Mouse (Mus musculus) forebrain, embryonic 13.5 days (tissue): Measurements from ENCODE around the gene Mrps33. TPM values are rescaled to one million over a fixed set of nuclear protein-coding genes. Genes with fewer than 3 reads are reported as not detected.

Source experiments
- ATAC-seq: fragments of 200-750 bp; cut with Nextera tagmentation; 2 replicates; pipeline ENCODE4 v1.8.0; 2017
- H3K27ac ChIP-seq: fragments of 300-500 bp; sonication (generic); 2 replicates; pipeline ENCODE4 v1.5.1; 2015; ENCODE audit warnings: inconsistent platforms, mild to moderate bottlenecking, moderate library complexity
- H3K27me3 ChIP-seq: fragments of 300-500 bp; sonication (generic); 2 replicates; pipeline ENCODE4 v1.6.1; 2015; ENCODE audit warnings: mild to moderate bottlenecking, inconsistent platforms
- H3K36me3 ChIP-seq: fragments of 300-500 bp; sonication (generic); 2 replicates; pipeline ENCODE4 v1.6.1; 2015; ENCODE audit warnings: mild to moderate bottlenecking, inconsistent platforms; ENCODE audit not compliant: poor library complexity, severe bottlenecking
- H3K4me1 ChIP-seq: fragments of 300-500 bp; sonication (generic); 2 replicates; pipeline ENCODE4 v1.6.1; 2015; ENCODE audit warnings: inconsistent platforms
- H3K4me2 ChIP-seq: fragments of 300-500 bp; sonication (generic); 2 replicates; pipeline ENCODE4 v1.6.1; 2015; ENCODE audit warnings: inconsistent platforms, mild to moderate bottlenecking, moderate library complexity
- H3K4me3 ChIP-seq: fragments of 300-500 bp; sonication (generic); 2 replicates; pipeline ENCODE4 v1.5.1; 2015; ENCODE audit warnings: mild to moderate bottlenecking, inconsistent platforms
- H3K9ac ChIP-seq: fragments of 300-500 bp; sonication (generic); 2 replicates; pipeline ENCODE4 v1.6.1; 2015; ENCODE audit warnings: mild to moderate bottlenecking, inconsistent platforms
- H3K9me3 ChIP-seq: fragments of 300-500 bp; sonication (generic); replicated peaks from 2 replicates; pipeline ENCODE4 v1.6.1; 2016; ENCODE audit warnings: inconsistent platforms
- WGBS: fragments of 180-500 bp; shearing (Covaris S2); methylation state at CpG from one replicate; pipeline ENCODE4 v1.1.7; 2015; 5-methylcytosine and 5-hydroxymethylcytosine counted together
- polyA plus RNA-seq: library from polyadenylated mRNA; unstranded; fragments of >200 nt; fragmentation: Nextera tagmentation; extraction: Ambion mirVana; gene quantifications from 2 replicates; pipeline ENCODE4 v1.2.1, GENCODE M21; 2015

Mrps33 gene
- polyA plus RNA-seq, 1 experiment from 2014 or later, result 293 TPM

DNA sequence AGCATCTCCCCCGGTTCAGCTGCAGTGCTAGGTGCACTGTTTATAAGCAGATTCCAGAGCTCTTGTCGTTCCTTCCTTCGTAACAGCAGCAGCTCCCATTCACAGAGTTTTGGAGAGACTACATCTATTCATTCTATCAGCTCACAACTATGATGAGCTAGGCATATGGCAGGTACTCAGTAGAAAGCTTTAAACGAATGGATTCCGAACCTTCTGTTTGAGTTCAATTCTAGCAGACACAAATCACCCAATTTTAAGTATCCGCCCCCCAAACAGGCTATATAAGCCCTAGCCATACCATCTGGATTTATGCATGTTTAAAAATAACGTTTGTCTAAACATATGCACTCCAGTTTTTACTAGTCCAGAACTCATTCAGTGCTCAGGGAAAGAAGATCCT, 9.8 kb downstream of the Mrps33 start:
- peaks cover 39% of the 10 kb centered on the region for H3K36me3 ChIP-seq
- no peak for ATAC-seq
- H3K9me3 ChIP-seq, result peaks cover 6% of the 10 kb centered on the region; the same call in 1 of the 2 replicates
- H3K27me3 ChIP-seq, result no peaks in the 10 kb centered on the region
- H3K4me1 ChIP-seq, result peaks cover 6% of the 10 kb centered on the region
- no peak overlapping the region for H3K4me3 ChIP-seq
- 96% methylated on average over 7 of the region's 7 CpGs for WGBS
- no peak overlapping the region for H3K4me2 ChIP-seq
- H3K9ac ChIP-seq, result no peak overlapping the region
- no peak overlapping the region for H3K27ac ChIP-seq

DNA sequence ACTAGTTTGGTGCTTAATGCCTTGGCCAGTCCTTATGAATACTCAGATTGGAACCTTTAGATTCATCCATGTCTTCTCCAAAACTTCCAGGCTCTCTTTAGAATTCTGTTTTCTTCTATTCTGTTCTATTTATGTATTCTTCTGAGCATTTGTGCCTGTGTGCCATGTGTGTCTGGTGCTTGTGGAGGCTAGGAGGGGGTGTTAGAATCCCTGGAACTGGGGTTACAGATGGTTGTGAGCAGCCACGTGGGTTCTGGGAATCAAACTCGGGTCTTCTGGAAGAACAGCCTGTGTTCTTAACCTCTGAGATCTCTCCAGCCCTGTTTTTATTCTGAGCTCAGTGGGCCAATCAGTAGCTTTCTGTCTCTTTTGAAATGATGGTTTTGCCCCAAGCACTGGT, 13.7 kb downstream of the Mrps33 start:
- Histone ChIP-seq H3K36me3 (peaks cover 19% of the 10 kb centered on the region), H3K9ac (no peak overlapping the region), H3K9me3 (peaks cover 6% of the 10 kb centered on the region; the same call in 1 of the 2 replicates), H3K4me1 (no peaks in the 10 kb centered on the region), H3K4me3 (no peak overlapping the region), H3K27ac (no peak overlapping the region), H3K27me3 (no peaks in the 10 kb centered on the region), H3K4me2 (no peak overlapping the region)
- 75% methylated on average over 2 of the region's 2 CpGs for WGBS
- no peak for ATAC-seq

DNA sequence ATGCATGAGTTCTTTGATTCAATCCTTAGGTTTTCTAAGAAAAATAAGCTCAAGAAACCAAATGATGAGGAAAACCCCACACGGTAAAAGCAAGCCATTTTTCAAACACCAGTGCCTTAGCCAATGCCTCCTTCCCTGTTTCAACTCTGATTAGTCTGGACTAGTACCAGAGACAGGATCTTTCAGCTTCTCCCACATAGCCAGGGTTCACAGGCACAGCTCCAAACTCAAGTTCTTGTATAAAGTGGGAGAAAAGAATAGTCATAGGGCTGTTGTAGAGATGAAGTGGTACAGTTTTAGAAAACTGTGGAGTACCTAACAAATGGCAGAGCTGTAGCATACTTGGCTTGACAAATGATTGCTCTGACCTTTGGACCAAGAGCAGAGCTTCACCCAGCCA, 14.6 kb downstream of the Mrps33 start:
- no peak overlapping the region for H3K4me2 ChIP-seq
- no peaks in the 10 kb centered on the region for H3K27me3 ChIP-seq
- H3K27ac ChIP-seq, result no peak overlapping the region
- no peaks in the 10 kb centered on the region for H3K4me1 ChIP-seq
- H3K9ac ChIP-seq, result no peak overlapping the region
- WGBS, result 85% methylated on average over 1 of the region's 1 CpGs
- peaks cover 6% of the 10 kb centered on the region; the same call in 1 of the 2 replicates for H3K9me3 ChIP-seq
- no peak overlapping the region for H3K4me3 ChIP-seq
- H3K36me3 ChIP-seq, result peaks cover 14% of the 10 kb centered on the region
- no peak for ATAC-seq

DNA sequence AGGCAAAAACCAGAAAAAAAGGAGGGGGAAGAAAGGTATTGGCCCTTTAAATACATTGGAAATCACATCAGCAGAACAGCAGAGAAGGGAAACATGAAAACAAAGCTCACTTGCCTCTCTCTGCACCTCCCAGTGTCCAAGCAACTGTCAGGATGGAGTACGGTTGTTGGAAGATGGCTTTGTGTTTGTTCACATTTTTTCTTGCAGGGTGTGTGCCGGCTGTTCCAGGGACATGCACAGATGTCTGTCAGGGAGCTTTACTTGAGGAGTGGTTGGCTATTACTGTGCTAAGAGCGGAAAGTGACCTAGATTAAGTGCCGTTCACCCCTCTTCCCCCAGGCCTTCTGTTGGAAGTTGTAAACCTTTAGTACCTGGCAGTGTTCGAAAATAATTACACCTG, 19.0 kb downstream of the Mrps33 start:
- H3K9me3 ChIP-seq, result no peaks in the 10 kb centered on the region
- H3K4me1 ChIP-seq, result peaks cover 7% of the 10 kb centered on the region; the same call in 1 of the 2 replicates
- no peak overlapping the region for H3K9ac ChIP-seq
- no peak for ATAC-seq
- no peak overlapping the region for H3K4me2 ChIP-seq
- no peak overlapping the region for H3K27ac ChIP-seq
- no peaks in the 10 kb centered on the region for H3K36me3 ChIP-seq
- H3K27me3 ChIP-seq, result no peaks in the 10 kb centered on the region
- H3K4me3 ChIP-seq, result no peak overlapping the region
- WGBS, result 73% methylated on average over 5 of the region's 5 CpGs

DNA sequence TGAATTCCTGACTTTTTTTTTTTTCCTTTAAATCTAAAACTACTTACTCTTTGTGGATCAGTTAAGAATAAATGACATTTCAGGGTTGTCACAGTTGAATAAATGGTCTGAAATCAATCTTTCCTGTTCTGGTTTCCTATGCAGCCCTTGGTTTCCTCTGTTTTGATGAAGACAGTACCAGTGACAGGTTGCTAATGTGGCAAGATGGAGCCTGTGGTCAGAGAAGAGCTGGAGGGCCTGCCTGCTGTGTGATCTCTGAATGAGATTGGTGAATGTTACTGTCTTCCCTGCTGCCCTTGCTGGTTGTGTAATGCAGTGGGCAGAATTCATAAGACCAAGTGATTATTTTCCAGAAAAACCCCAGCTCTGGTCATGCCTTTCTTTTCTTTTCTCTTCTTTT, 22.4 kb downstream of the Mrps33 start:
- H3K9me3 ChIP-seq, result no peaks in the 10 kb centered on the region
- H3K4me3 ChIP-seq, result no peak overlapping the region
- H3K4me1 ChIP-seq, result peaks cover 7% of the 10 kb centered on the region; the same call in 1 of the 2 replicates
- H3K27me3 ChIP-seq, result no peaks in the 10 kb centered on the region
- H3K9ac ChIP-seq, result no peak overlapping the region
- H3K4me2 ChIP-seq, result no peak overlapping the region
- H3K27ac ChIP-seq, result no peak overlapping the region
- H3K36me3 ChIP-seq, result no peaks in the 10 kb centered on the region
- ATAC-seq, result no peak

DNA sequence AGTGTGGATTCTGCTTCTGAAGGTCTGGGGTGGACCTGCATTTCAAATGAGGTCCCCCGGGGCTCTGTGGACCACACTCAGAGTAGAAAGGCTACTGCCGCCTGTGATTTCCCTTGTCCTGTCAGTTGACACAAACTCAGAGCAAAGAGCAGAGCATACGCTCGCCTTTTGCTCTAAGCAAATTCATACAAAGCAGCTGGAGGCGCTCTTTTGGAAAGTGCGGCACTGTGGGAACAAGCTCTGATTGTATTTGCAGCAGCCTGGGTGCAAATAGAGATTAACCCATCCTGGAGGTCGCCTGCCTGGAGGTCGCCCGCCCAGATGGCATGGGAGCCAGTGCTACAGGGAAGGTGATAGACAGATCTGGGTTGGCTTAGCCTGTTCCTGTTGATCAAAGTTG, 23.0 kb downstream of the Mrps33 start:
- Histone ChIP-seq H3K4me2 (no peak overlapping the region), H3K9ac (no peak overlapping the region), H3K36me3 (no peaks in the 10 kb centered on the region), H3K4me3 (no peak overlapping the region), H3K27ac (no peak overlapping the region), H3K4me1 (peaks cover 7% of the 10 kb centered on the region; the same call in 1 of the 2 replicates), H3K9me3 (no peaks in the 10 kb centered on the region), H3K27me3 (no peaks in the 10 kb centered on the region)
- 14% methylated on average over 9 of the region's 9 CpGs for WGBS
- ATAC-seq, result peak; percentile 65; the same call in 1 of the 2 replicates

DNA sequence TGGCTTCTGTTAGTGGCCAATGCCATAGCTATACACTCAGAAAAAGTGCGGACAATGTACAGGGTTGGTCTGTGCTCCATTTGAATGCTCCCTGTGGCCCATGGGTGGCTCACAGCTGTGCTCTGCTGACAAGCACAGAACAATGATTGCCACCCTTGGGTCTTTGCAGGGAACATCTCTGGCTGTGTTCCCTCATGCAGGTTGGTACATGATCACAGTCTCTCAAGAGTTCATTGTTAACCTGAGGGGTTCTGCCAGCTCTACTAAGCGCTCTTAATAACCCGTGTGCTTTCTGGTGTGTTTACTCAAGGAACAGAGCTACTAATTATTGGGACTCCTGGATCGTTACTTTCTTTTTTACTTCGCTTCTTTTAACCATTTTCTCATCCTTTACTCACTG, 24.8 kb downstream of the Mrps33 start:
- H3K4me2 ChIP-seq, result no peak overlapping the region

DNA sequence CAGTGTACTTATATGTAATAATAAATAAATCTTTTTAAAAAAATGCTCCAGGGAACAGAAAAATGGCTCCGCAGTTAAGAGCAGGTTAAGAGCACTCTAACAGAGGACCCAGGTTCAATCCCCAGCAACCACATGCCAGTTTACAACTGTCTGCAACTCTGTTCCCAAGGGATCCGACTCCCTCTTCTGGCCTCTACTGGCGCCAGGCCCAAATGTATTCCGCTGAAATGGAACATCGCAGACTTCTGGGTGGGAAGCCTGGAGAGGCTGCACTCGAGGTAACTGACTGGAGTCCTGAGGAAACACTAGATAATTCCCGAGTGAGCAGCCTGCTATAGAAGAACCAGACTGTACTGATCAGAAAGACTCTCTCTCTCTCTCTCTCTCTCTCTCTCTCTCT, 27.3 kb downstream of the Mrps33 start:
- WGBS, result 64% methylated on average over 7 of the region's 7 CpGs
- no peak for ATAC-seq
- Histone ChIP-seq H3K27ac (no peak overlapping the region), H3K27me3 (no peaks in the 10 kb centered on the region), H3K9ac (no peak overlapping the region), H3K4me3 (no peak overlapping the region), H3K36me3 (no peaks in the 10 kb centered on the region), H3K4me1 (peaks cover 17% of the 10 kb centered on the region), H3K9me3 (no peaks in the 10 kb centered on the region), H3K4me2 (no peak overlapping the region)

More for the DNA sequence above, 24.8 kb downstream of the Mrps33 start:
- WGBS, result 62% methylated on average over 5 of the region's 5 CpGs
- Histone ChIP-seq H3K27ac (no peak overlapping the region), H3K36me3 (no peaks in the 10 kb centered on the region), H3K4me3 (no peak overlapping the region), H3K9me3 (no peaks in the 10 kb centered on the region), H3K9ac (no peak overlapping the region), H3K4me1 (peaks cover 13% of the 10 kb centered on the region), H3K27me3 (no peaks in the 10 kb centered on the region)
- ATAC-seq, result no peak

DNA sequence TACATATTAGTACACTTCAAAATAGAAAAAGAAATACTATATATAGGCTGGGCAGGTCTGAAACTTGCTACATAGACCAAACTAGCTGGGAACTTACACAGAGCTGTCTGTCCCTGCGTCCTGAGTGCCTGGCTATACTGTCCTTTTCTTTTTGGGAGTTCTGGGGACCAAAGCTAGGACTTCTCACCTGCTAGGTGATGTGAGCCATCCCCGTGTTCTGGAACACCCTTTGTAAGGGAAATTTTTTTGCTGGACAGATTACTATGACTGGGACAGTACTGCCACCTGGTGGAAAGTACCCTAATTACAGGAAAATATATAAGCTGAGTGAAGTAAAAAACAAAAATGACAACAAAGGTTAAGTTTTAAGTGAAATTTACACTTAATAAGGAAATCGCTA, 28.2 kb downstream of the Mrps33 start:
- Histone ChIP-seq H3K36me3 (no peaks in the 10 kb centered on the region), H3K4me3 (no peak overlapping the region), H3K9me3 (no peaks in the 10 kb centered on the region), H3K4me2 (no peak overlapping the region), H3K4me1 (peaks cover 12% of the 10 kb centered on the region), H3K9ac (no peak overlapping the region), H3K27me3 (no peaks in the 10 kb centered on the region), H3K27ac (no peak overlapping the region)
- 26% methylated on average over 3 of the region's 3 CpGs for WGBS
- no peak for ATAC-seq

DNA sequence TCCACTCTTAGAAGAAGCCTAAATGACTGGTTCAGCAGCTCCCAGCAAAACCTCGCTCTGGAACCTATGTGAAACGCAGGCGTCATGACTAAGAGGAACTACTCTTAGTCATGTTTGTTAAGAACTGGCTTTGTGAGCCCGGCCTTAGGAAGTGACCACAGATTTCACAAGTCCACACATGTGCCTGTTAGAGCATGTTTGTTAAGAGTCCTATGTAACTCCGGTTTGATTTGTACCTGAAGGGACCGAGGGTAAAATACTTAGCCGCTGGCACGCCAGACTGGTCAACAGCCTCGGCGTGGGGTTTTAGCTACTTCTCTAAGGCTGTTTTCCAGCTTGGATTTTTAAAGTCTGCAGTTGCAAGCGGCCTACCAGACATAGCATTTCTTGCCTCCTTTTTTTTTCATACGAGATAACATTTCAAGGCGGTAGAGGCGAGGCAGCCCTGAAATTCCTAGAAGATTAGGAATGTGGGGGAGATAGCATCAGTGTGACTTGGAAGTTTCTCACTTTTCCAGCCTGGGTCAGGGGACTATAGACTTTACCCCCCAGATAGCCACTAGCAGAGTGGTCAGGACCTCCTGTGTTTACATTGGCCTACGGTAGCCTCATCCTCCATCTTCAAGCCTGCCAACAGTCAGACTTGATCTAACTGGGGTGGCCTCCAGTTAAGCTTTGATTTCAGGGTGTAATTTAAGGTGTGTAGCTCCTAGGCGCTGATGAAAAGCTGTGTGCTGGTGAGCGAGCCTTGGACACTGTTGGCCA, 28.8 kb downstream of the Mrps33 start:
- H3K4me2 ChIP-seq, result no peak overlapping the region
- H3K4me3 ChIP-seq, result no peak overlapping the region
- H3K4me1 ChIP-seq, result peaks cover 9% of the 10 kb centered on the region; the same call in 1 of the 2 replicates
- H3K9ac ChIP-seq, result no peak overlapping the region
- H3K36me3 ChIP-seq, result no peaks in the 10 kb centered on the region
- no peak for ATAC-seq
- H3K9me3 ChIP-seq, result no peaks in the 10 kb centered on the region
- 70% methylated on average over 17 of the region's 17 CpGs for WGBS
- H3K27ac ChIP-seq, result no peak overlapping the region
- no peaks in the 10 kb centered on the region for H3K27me3 ChIP-seq

DNA sequence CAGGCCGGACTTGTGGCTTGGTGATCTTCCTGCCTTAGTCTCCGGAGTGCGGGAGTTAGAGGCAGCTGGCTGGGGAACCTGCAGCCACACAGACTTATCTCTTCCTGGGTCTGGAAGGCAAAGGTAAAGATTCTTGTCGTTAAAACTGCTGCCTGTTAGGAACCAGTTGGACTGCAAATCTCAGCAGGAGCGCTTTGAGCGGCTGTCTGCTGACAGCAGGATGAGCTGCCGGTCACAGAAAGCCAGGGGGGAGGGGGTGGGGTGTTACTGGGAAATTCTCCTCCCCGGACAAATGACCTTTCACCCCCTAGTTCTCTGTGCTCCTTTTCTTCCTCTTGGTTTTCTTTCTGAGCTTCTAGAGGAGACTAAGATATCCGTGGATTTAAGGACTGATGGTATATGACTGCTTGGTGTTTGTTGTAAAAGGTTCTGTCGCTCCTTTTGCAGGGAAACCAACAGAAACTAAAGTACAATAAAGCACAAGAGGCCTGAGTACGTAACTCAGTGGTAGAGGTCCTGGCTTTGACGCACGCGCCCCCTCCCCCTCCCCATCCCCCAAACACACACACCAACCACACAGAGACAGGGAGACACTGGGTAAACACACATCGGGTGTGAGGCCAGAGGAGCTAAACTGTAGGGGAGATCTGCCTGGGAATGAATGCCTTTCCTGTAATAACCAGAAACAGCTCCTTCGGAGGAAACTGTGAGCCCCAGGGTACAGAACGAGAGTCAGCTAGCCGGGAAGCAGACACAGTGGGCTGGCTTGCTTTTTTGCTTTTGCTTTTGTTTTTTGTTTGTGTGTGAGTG, 29.7 kb downstream of the Mrps33 start:
- Histone ChIP-seq H3K4me1 (peaks cover 9% of the 10 kb centered on the region; the same call in 1 of the 2 replicates), H3K36me3 (no peaks in the 10 kb centered on the region), H3K27me3 (no peaks in the 10 kb centered on the region), H3K27ac (no peak overlapping the region), H3K9me3 (no peaks in the 10 kb centered on the region), H3K4me3 (peak overlapping the region; percentile 1; the same call in 1 of the 2 replicates), H3K4me2 (peak overlapping the region; percentile 48), H3K9ac (peak overlapping the region; percentile 27; the same call in 1 of the 2 replicates)
- no peak for ATAC-seq
- 5% methylated on average over 18 of the region's 18 CpGs for WGBS

DNA sequence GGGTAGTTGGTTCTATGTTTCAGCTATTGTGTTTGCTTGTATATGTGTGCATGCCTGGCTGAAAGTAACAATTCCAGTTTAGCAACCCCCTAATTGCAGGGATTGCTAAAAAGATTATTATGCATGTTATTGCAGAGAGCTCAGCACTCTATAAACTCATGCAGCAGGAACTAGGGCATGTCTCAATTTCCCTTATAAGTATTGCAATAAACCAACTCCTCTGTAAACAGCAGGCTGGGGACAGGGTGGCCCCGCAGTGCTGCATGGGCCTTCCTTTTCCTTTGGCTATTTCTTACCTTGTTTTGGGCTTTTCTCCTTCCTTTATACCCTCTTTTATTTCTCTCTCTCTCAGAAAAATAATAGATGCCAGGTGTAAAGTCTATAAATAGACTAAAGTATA, 32.3 kb downstream of the Mrps33 start:
- Histone ChIP-seq H3K27ac (no peak overlapping the region), H3K9me3 (no peaks in the 10 kb centered on the region), H3K4me1 (peaks cover 9% of the 10 kb centered on the region; the same call in 1 of the 2 replicates), H3K9ac (no peak overlapping the region), H3K36me3 (no peaks in the 10 kb centered on the region), H3K4me2 (no peak overlapping the region), H3K27me3 (no peaks in the 10 kb centered on the region), H3K4me3 (no peak overlapping the region)
- 92% methylated on average over 1 of the region's 1 CpGs for WGBS
- ATAC-seq, result no peak
